Mouse (Mus musculus) ES-Bruce4 (cell line): ENCODE results near the gene Zfp385b.

ENCODE experiments used
- CTCF ChIP-seq: IDR thresholded peaks from one replicate; pipeline ENCODE4 v1.8.1; 2011; ENCODE audit warnings: low read depth, low read length
- POLR2A ChIP-seq: IDR thresholded peaks from one replicate; pipeline ENCODE4 v1.8.1; 2011; ENCODE audit warnings: low read length; ENCODE audit not compliant: insufficient read depth

DNA sequence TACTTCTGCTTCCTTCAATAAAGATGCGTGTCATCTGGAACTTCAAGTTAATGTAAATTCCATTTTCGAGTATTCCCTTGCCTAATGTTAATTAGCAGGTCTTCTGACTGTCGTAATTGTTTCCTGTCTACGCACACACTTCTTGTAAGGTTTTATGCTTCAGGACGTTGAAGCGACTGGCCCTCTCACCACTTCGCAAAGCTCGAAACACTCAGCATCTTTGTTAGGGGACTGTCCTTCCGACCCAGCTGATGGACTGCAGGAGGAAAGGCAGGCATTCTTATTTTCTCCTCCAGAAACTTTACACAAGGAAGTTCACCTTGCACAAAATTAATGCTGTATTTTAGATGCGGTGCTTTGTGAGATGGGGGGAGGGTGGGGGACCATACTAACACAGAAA lies 400.0 kb downstream of the Zfp385b start:
- TF ChIP-seq POLR2A (no peak), CTCF (no peak)
